Mouse (Mus musculus): Measurements from ENCODE around the gene Syt16. TPM values are rescaled to one million over a fixed set of nuclear protein-coding genes. Genes with fewer than 3 reads are reported as not detected.

Gene Syt16
- polyA plus RNA-seq, 1 experiment from 2014 or later: 24.1 TPM

- Histone ChIP-seq H3K9ac (no peak overlapping the region), H3K4me3 (no peak overlapping the region), H3K4me1 (0 out of 2 replicates have a peak, but pooled peaks cover 4% of the 10 kb centered on the region), H3K27ac (no peak overlapping the region), H3K27me3 (no peaks in the 10 kb centered on the region), H3K9me3 (replicated peaks) (no peaks in the 10 kb centered on the region), H3K36me3 (ENCODE audit: poor library complexity, severe bottlenecking) (no peaks in the 10 kb centered on the region), H3K4me2 (no peak overlapping the region)
- 28% methylated on average over 5 of the region's 5 CpGs for WGBS
- ATAC-seq: peak; percentile 53; the same call in 1 of the 2 replicates
Observed at GRCm38 (mm10) chr12:74023260-74023659, 25.8 kb downstream of the Syt16 start.

DNA sequence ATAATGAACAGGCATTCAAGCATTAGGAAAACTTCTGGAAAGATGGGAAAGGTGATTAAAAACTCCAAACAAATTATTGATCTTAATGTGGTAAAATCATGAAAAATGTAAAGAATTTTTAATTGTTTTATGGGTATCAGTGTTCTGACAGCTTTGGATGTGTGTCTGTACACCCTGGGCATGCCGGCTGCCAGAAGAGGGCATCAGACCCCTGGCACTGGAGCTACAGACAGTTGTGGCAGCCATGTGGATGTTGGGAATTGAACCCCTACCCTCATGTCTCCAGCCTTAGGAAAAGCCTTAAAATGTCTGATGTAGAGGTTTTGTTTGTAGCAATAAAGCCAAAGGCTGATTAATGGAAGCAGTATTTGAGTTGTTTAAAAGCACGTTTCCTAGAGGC lies 27.5 kb downstream of the Syt16 start:
- Histone ChIP-seq H3K9ac (no peak overlapping the region), H3K27ac (no peak overlapping the region), H3K27me3 (no peaks in the 10 kb centered on the region), H3K36me3 (ENCODE audit: poor library complexity, severe bottlenecking) (no peaks in the 10 kb centered on the region), H3K4me3 (no peak overlapping the region), H3K9me3 (replicated peaks) (no peaks in the 10 kb centered on the region), H3K4me1 (0 out of 2 replicates have a peak, but pooled peaks cover 4% of the 10 kb centered on the region), H3K4me2 (no peak overlapping the region)
- no peak for ATAC-seq
- WGBS: 92% methylated on average over 2 of the region's 2 CpGs

DNA sequence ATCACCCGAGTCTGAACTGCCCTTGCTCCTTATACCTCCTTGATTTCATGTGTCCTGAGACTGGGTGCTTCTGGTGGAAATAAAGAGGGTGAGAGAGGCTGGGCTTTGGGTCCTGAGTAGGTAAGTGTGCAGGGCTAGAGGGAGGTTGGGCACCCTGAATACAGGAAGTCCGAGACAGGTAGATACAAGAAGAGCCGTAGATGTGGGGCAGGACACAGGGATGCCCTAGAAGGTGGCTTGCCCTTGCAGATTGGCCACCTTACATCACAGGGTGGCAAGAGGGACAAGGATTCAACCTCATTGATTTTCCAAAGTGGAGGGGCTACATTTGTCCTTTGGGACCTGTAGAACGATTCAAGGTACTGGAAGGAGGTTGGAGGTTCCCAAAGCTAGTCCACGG lies 45.8 kb downstream of the Syt16 start:
- H3K36me3 ChIP-seq (ENCODE audit: poor library complexity, severe bottlenecking): no peaks in the 10 kb centered on the region
- no peak overlapping the region for H3K9ac ChIP-seq
- peak; percentile 36; the same call in 1 of the 2 replicates for ATAC-seq
- H3K27me3 ChIP-seq: no peaks in the 10 kb centered on the region
- H3K27ac ChIP-seq: no peak overlapping the region
- no peak overlapping the region for H3K4me2 ChIP-seq
- no peaks in the 10 kb centered on the region for H3K4me1 ChIP-seq
- 91% methylated on average over 5 of the region's 5 CpGs for WGBS
- H3K4me3 ChIP-seq: no peak overlapping the region
- no peaks in the 10 kb centered on the region for H3K9me3 ChIP-seq (replicated peaks)

GRCm38 (mm10) chr12:74043755-74044154 lies 46.3 kb downstream of the Syt16 start:
- Histone ChIP-seq H3K36me3 (ENCODE audit: poor library complexity, severe bottlenecking) (no peaks in the 10 kb centered on the region), H3K4me3 (no peak overlapping the region), H3K4me1 (no peaks in the 10 kb centered on the region), H3K27me3 (no peaks in the 10 kb centered on the region), H3K27ac (no peak overlapping the region), H3K4me2 (no peak overlapping the region), H3K9ac (no peak overlapping the region), H3K9me3 (replicated peaks) (no peaks in the 10 kb centered on the region)
- WGBS: 48% methylated on average over 6 of the region's 6 CpGs
- ATAC-seq: peak; percentile 86

DNA sequence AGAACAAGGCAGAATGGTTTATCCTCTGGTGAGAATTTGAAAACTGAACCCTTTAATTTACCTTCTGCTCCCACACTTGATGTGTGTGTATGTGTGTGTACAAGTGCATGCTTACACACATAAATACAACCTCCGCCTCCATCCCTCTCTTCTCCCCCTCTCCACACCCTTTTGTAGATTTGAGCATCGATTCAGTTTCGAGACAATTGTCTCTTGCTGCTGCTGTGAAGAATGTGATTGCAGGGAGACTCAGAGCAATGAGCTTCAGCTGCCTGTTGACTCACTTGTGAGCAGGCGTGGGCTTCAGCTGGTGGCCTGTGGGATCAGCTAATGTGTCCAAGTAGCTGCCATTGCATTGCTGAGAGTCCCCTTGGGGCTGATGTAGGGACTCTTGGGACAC lies 46.8 kb downstream of the Syt16 start:
- H3K9ac ChIP-seq: no peak overlapping the region
- no peaks in the 10 kb centered on the region for H3K27me3 ChIP-seq
- H3K36me3 ChIP-seq (ENCODE audit: poor library complexity, severe bottlenecking): no peaks in the 10 kb centered on the region
- H3K27ac ChIP-seq: peak overlapping the region; percentile 40; the same call in 1 of the 2 replicates
- no peak overlapping the region for H3K4me2 ChIP-seq
- no peaks in the 10 kb centered on the region for H3K4me1 ChIP-seq
- H3K4me3 ChIP-seq: no peak overlapping the region
- no peaks in the 10 kb centered on the region for H3K9me3 ChIP-seq (replicated peaks)
- WGBS: 79% methylated on average over 4 of the region's 4 CpGs
- ATAC-seq: 0 out of 2 replicates have a peak, but pooled peaks have one; percentile 13

DNA sequence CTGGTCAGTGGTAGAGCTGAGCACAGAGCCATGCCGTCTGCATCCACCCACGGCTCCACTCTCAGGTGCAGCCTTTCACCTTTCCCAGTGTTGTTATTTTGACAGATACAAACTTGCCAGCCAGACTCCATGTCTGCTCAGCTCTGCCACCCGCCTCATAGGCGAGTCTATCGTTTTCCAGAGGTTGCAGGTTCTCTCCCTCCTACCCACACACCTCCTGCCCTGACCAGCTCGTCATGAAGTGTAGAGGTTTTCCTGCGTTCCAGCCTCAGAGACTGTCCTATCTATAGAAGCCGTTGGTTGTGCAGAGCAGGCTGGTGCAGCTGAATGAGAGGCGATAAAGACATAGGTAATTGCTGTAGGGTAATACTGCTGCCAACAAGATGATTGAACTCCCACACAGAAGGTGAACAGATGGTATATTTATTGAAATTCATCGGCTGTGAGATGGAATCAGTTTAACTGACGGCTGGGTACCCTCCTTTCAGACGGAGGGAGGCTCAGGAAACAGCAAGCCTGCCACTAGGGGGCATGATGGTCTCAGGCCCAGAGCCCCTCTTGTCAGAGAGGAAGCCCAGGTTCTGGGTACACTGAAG lies 58.0 kb downstream of the Syt16 start:
- peak; percentile 96 for ATAC-seq
- H3K4me3 ChIP-seq: no peak overlapping the region
- H3K27ac ChIP-seq: peak overlapping the region; percentile 68; the same call in 1 of the 2 replicates
- H3K27me3 ChIP-seq: no peaks in the 10 kb centered on the region
- no peak overlapping the region for H3K4me2 ChIP-seq
- 53% methylated on average over 12 of the region's 12 CpGs for WGBS
- no peak overlapping the region for H3K9ac ChIP-seq
- H3K36me3 ChIP-seq (ENCODE audit: poor library complexity, severe bottlenecking): no peaks in the 10 kb centered on the region
- no peaks in the 10 kb centered on the region for H3K4me1 ChIP-seq
- no peaks in the 10 kb centered on the region for H3K9me3 ChIP-seq (replicated peaks)

- H3K9me3 ChIP-seq (replicated peaks): no peaks in the 10 kb centered on the region
- H3K9ac ChIP-seq: no peak overlapping the region
- WGBS: 46% methylated on average over 2 of the region's 2 CpGs
- no peaks in the 10 kb centered on the region for H3K27me3 ChIP-seq
- H3K4me1 ChIP-seq: no peaks in the 10 kb centered on the region
- no peak overlapping the region for H3K4me2 ChIP-seq
- H3K36me3 ChIP-seq (ENCODE audit: poor library complexity, severe bottlenecking): no peaks in the 10 kb centered on the region
- ATAC-seq: peak; percentile 23
- H3K4me3 ChIP-seq: no peak overlapping the region
- H3K27ac ChIP-seq: no peak overlapping the region
Observed at GRCm38 (mm10) chr12:74056162-74056561, 58.7 kb downstream of the Syt16 start.

DNA sequence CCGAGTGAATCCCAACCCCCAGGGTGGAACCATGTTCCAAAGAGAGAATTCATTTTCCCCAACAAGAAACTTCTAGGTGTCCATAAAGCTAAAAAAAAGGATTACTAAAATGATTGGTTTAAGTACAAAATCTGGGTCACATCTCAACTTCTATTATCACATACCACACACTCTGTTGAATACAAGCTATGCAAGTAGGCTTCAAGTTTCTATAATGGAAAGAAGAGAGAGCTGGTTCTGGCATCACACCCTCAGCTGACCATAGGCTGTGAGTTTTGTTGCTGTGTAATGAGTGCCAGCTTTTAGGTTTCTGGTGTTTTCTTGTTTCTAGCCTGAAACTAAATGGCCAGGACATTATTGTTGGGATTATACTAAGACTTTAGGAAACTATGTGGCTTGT lies 65.1 kb downstream of the Syt16 start:
- no peaks in the 10 kb centered on the region for H3K9me3 ChIP-seq (replicated peaks)
- no peak overlapping the region for H3K27ac ChIP-seq
- no peak overlapping the region for H3K4me3 ChIP-seq
- no peak for ATAC-seq
- H3K4me2 ChIP-seq: no peak overlapping the region
- H3K4me1 ChIP-seq: no peaks in the 10 kb centered on the region
- no peaks in the 10 kb centered on the region for H3K27me3 ChIP-seq
- 96% methylated on average over 1 of the region's 1 CpGs for WGBS
- no peaks in the 10 kb centered on the region for H3K36me3 ChIP-seq (ENCODE audit: poor library complexity, severe bottlenecking)
- H3K9ac ChIP-seq: no peak overlapping the region

- Histone ChIP-seq H3K9me3 (replicated peaks) (no peaks in the 10 kb centered on the region), H3K4me2 (no peak overlapping the region), H3K9ac (no peak overlapping the region), H3K27me3 (no peaks in the 10 kb centered on the region), H3K27ac (no peak overlapping the region), H3K36me3 (ENCODE audit: poor library complexity, severe bottlenecking) (no peaks in the 10 kb centered on the region), H3K4me1 (no peaks in the 10 kb centered on the region), H3K4me3 (no peak overlapping the region)
- no peak for ATAC-seq
- 89% methylated on average over 1 of the region's 1 CpGs for WGBS
Observed at GRCm38 (mm10) chr12:74068912-74069311, 71.5 kb downstream of the Syt16 start.

GRCm38 (mm10) chr12:74075590-74075989 lies 78.1 kb downstream of the Syt16 start:
- Histone ChIP-seq H3K4me2 (no peak overlapping the region), H3K36me3 (ENCODE audit: poor library complexity, severe bottlenecking) (no peaks in the 10 kb centered on the region), H3K4me3 (no peak overlapping the region), H3K9me3 (replicated peaks) (no peaks in the 10 kb centered on the region), H3K27ac (no peak overlapping the region), H3K9ac (no peak overlapping the region), H3K27me3 (no peaks in the 10 kb centered on the region), H3K4me1 (peaks cover 12% of the 10 kb centered on the region)
- WGBS: 62% methylated on average over 3 of the region's 3 CpGs
- no peak for ATAC-seq

- no peak for ATAC-seq
- Histone ChIP-seq H3K9ac (no peak overlapping the region), H3K4me2 (no peak overlapping the region), H3K4me3 (no peak overlapping the region), H3K36me3 (ENCODE audit: poor library complexity, severe bottlenecking) (no peaks in the 10 kb centered on the region), H3K27me3 (no peaks in the 10 kb centered on the region), H3K27ac (no peak overlapping the region), H3K9me3 (replicated peaks) (no peaks in the 10 kb centered on the region), H3K4me1 (peaks cover 12% of the 10 kb centered on the region)
- 75% methylated on average over 4 of the region's 4 CpGs for WGBS
Observed at GRCm38 (mm10) chr12:74076091-74076490, 78.6 kb downstream of the Syt16 start.

DNA sequence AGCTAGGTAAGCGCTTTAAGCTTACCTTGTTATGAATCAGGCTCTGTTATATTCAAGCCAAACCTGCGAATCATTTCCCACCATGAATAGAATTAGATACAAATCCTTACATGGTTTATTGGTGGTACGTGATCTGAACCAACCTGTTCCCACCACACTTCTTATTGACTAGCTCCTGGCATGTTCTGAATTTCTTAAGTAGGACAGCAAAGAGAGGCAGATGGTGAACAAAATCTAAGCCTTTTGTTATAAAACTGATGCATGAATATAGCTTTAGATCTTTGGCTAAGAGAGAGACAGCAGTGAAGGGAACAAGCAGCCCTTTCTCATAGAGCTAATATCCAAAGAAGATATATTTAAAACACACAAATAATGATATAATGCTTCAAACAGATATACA lies 83.7 kb downstream of the Syt16 start:
- H3K4me2 ChIP-seq: no peak overlapping the region
- no peak overlapping the region for H3K4me3 ChIP-seq
- no peaks in the 10 kb centered on the region for H3K27me3 ChIP-seq
- no peaks in the 10 kb centered on the region for H3K9me3 ChIP-seq (replicated peaks)
- no peaks in the 10 kb centered on the region for H3K36me3 ChIP-seq (ENCODE audit: poor library complexity, severe bottlenecking)
- no peak overlapping the region for H3K27ac ChIP-seq
- H3K9ac ChIP-seq: no peak overlapping the region
- no peak for ATAC-seq
- 87% methylated on average over 3 of the region's 3 CpGs for WGBS
- H3K4me1 ChIP-seq: no peaks in the 10 kb centered on the region

DNA sequence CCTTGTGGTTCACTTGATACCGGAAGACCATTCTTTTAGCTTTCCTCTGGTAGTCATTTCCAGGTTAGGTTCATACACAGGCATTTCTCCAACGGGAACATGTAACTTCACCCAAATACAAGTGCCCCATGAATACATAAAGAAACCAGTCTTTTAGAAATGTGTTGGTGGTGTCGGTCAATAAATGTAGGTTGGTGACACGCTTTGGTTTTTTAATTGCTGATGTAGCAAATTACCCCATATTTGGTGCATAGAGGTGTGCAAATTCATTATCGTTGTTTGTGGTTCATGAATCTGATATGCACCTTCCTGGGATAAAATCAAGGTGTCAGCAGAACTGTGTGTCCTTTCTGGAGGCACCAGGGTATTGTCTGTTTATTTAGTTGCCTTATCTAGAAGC lies 86.9 kb downstream of the Syt16 start:
- H3K27ac ChIP-seq: no peak overlapping the region
- H3K4me2 ChIP-seq: no peak overlapping the region
- H3K4me3 ChIP-seq: no peak overlapping the region
- ATAC-seq: no peak
- H3K9me3 ChIP-seq (replicated peaks): no peaks in the 10 kb centered on the region
- H3K9ac ChIP-seq: no peak overlapping the region
- 93% methylated on average over 5 of the region's 5 CpGs for WGBS
- H3K27me3 ChIP-seq: no peaks in the 10 kb centered on the region
- H3K36me3 ChIP-seq (ENCODE audit: poor library complexity, severe bottlenecking): no peaks in the 10 kb centered on the region
- no peaks in the 10 kb centered on the region for H3K4me1 ChIP-seq
